Mouse (Mus musculus) gastrocnemius, adult 2 months (tissue): Measurements from ENCODE around the gene Gpr61. TPM values are rescaled to one million over a fixed set of nuclear protein-coding genes. Genes with fewer than 3 reads are reported as not detected.

Experiments
- DNase-seq: peaks from one replicate; pipeline ENCODE4 v3.0.0; 2022
- H3K27ac ChIP-seq: fragments of 200-600 bp; 2 replicates; pipeline ENCODE4 v1.8.1; 2022; ENCODE audit warnings: mild to moderate bottlenecking
- H3K4me3 ChIP-seq: fragments of 200-600 bp; 2 replicates; pipeline ENCODE4 v1.8.1; 2022; ENCODE audit warnings: mild to moderate bottlenecking, moderate library complexity
- CTCF ChIP-seq: fragments of 200-600 bp; IDR thresholded peaks from 2 replicates; pipeline ENCODE4 v1.8.1; 2022; ENCODE audit warnings: antibody characterized with exemption, mild to moderate bottlenecking, moderate library complexity
- intact Hi-C: fragments of 180-260 bp; cut with DNase I; formaldehyde crosslinking; loops from one replicate; pipeline ENCODE4 v1.15.1; 2025
- total RNA-seq, 2 experiments: library from RNA; stranded (reverse); gene quantifications; 2 replicates each; pipeline ENCODE4 v1.2.3; 2021

The Gpr61 gene
- total RNA-seq, 2 experiments from 2014 or later = not detected

DNA sequence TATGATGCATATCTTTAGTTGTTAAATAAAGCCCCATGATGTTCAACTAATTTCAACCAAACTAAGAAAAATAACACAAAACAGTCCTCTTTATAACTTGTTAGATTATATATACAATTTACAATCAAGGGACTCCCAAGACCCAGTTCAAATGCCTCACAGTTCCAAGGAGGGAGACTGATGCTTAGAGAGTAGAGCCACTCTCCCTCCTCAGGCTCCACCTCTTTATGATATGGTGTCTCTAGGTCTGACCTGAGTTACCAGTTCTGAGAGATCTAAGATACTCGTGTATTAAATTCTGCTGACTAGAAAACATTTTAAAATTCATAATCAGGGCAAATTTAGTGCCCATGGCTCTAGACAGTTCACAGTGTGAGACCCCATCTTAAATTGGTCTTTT lies 15.6 kb downstream of the Gpr61 start:
- no peak for DNase-seq
- Histone ChIP-seq H3K27ac (no peak overlapping the region), H3K4me3 (no peak overlapping the region)
- intact Hi-C loops = no loop called here
- TF ChIP-seq CTCF = no peak

DNA sequence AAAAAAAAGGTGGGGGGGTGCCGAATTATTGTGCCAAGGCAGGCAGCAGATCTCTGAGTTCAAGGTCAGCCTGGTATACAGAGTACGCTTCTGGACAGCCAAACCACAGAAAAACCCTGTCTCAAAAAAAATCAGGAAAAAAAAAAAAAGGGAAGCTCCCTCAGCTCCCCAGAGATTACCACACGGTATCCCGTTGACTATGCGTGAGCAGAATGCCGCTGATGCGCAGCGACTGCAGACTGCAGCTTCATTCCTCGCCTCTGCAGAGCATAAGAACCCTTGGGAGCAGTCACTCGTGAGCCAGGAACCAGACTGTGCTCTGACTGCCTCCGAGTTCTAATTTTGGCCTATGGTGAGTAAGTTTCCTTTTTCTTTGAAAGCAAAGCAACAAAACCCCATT lies 20.0 kb downstream of the Gpr61 start:
- Histone ChIP-seq H3K27ac (peak overlapping the region; percentile 24), H3K4me3 (no peak overlapping the region)
- TF ChIP-seq CTCF = no peak
- intact Hi-C loops = no loop called here
- DNase-seq = no peak

DNA sequence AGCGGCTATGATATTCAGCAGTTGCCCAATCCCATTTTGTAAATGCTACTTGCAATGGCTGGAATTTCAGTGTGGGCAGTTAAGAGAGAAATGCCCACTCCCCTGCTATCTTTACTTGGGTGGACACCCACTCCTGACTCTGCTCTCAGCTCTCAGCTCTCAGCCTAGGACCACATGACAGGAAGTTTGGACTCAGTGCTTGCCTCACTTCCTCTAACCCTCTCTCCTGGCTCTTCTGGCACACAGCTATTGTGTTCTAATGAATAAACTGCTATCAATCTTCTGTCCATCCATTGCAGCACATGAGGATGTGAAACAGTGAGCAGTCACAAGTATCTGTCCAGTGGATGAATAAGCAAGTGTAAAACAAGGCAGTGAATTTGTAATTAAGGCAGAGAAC lies 22.2 kb downstream of the Gpr61 start:
- Histone ChIP-seq H3K4me3 (no peak overlapping the region), H3K27ac (peak overlapping the region; percentile 71)
- DNase-seq = no peak
- no peak for TF ChIP-seq CTCF
- intact Hi-C loops = no loop called here

DNA sequence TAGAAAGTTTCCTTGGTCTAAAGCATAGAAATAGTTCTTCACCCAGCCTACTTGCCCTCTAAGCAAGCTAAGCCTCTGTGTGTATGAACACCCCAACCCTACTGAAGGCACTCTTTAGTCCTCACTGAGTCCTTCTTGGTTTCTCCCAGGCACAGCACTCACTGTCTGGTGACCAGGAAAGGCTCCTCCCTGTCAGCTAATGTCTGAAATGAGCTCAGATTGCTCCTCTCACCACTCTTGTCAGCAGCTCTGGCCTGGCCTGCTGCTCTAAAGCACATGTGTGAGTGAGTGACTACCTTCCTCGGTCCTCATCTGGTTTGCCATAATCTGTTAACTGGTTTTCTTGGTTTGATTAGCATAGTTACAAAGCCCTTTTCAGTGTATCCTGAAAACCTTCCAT lies 22.9 kb downstream of the Gpr61 start:
- no peak for DNase-seq
- no peak for TF ChIP-seq CTCF
- peak overlapping the region; percentile 71 for H3K27ac ChIP-seq

DNA sequence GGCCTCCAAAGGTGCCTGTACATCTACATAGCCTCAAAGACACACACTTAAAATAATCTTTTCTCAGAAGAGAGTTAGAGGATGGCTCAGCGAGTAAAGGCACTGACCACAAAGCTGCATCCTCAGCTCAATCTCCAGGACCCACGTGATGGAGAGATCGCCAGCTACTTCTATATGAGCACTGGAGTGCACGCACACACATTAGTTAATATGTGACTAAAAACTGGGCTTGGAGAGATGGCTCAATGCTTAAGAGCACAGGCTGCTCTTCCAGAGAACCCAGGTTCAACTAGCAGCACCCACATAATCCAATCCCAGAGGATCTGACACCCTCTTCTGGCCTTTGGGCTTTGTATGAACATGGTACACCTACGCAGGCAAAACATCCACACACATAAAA lies 23.5 kb downstream of the Gpr61 start:
- intact Hi-C loops = no loop called here
- DNase-seq = no peak
- Histone ChIP-seq H3K4me3 (no peak overlapping the region), H3K27ac (peak overlapping the region; percentile 71; the same call in 1 of the 2 replicates)
- no peak for TF ChIP-seq CTCF

More for the DNA sequence above, 22.9 kb downstream of the Gpr61 start:
- no peak overlapping the region for H3K4me3 ChIP-seq
- intact Hi-C loops = no loop called here

DNA sequence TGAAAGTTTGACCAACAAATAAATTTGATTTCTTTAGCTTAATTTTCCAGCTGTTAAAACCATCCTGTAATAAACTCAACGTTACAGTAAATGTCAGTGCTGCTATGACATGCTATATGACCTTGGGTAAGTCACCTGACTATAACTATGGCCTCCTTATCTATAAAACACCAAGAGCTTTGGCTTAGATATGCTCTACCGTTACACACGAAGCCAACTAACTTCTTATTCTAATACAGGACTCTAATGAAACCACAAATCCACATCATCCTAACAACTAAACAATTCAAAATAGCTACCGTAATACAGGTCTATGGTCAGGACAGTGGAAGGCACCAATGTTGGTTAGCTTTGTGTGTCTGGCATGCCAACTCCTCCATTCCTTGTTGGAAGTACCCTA lies 24.9 kb downstream of the Gpr61 start:
- H3K27ac ChIP-seq = no peak overlapping the region
- no peak for DNase-seq
- intact Hi-C loops = no loop called here
- no peak overlapping the region for H3K4me3 ChIP-seq
- TF ChIP-seq CTCF = no peak

DNA sequence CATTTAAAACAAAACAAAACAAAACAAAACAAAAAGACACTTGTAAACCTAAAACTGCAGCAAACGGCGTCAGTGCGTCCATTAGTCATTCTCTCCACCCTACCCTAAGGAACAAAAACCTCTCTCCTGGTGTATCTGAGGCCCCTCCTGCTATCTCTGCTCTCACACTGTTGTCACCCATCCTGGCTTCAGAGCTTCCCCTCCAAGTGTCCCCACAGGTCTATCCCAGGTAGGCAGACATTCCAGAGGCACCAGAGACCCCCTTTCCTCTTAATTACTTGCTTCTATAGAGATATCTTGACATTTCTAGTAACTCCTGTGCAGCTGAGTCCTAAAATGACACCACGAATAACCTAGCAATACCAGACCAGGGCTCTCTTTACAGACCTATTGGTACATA lies 25.3 kb downstream of the Gpr61 start:
- no peak overlapping the region for H3K27ac ChIP-seq
- no peak overlapping the region for H3K4me3 ChIP-seq
- DNase-seq = no peak

DNA sequence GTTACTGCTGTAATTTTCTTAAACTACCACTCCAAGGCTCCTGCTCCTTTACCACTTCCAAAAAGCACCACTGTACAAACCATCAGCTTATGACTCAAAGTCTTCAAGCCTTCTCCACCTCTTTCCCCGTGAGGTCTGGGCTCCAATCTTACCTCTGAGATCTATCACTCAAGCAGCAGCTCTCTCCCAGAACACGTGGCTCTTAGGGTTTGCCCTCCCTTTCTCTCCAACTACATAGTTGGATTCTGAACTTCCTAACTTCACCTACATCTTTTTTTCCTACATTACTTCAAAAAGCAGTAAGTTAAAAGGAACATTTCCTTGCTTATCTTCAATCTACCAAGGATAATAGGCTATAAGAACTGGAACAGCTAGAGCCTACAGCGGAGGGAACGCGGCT lies 26.2 kb downstream of the Gpr61 start:
- intact Hi-C loops = no loop called here
- TF ChIP-seq CTCF = no peak
- H3K27ac ChIP-seq = no peak overlapping the region
- H3K4me3 ChIP-seq = no peak overlapping the region
- no peak for DNase-seq

More for the DNA sequence above, 25.3 kb downstream of the Gpr61 start:
- TF ChIP-seq CTCF = no peak
- intact Hi-C loops = no loop called here

DNA sequence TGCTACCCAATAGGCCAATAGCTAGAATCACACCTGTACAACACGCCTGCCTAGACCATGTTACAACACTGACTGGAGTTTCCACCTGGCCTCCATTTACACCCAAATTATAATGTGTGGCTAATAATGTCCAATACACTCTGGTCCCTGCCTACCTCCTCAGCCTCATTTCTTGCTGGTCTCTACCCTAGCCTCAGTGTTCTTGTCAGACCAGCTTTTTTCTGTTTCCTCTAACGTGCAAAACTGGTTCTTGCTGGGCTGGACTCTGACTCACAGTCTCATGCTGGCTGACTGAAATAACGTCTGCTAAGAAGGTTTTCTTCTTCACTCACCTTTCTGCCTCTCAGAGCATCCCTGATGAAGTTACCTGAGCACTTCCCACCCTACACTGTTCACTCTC lies 28.4 kb downstream of the Gpr61 start:
- H3K27ac ChIP-seq = no peak overlapping the region
- DNase-seq = no peak
- no peak overlapping the region for H3K4me3 ChIP-seq
- no peak for TF ChIP-seq CTCF
- intact Hi-C loops = no loop called here

DNA sequence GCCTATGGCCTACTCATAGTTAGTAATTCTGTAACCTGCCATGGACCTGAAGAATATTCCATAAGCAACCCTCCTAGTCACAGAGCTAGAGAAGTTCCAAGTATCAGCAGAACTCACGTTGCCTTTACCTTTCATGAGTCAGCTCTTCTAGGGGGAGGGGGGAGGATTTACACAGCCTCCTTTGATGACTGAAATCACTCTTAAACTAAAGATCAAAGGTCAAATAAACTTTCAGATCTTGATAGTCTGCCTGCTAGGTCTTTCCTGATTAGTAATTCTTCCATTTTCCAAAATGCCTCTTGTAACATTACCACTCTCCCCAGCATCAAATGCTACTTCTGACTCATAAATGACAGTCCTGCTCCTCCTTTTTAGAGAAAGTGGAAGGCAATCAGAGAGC lies 30.6 kb downstream of the Gpr61 start:
- DNase-seq = no peak
- H3K4me3 ChIP-seq = no peak overlapping the region
- H3K27ac ChIP-seq = peak overlapping the region; percentile 81
- TF ChIP-seq CTCF = no peak
- intact Hi-C loops = no loop called here

DNA sequence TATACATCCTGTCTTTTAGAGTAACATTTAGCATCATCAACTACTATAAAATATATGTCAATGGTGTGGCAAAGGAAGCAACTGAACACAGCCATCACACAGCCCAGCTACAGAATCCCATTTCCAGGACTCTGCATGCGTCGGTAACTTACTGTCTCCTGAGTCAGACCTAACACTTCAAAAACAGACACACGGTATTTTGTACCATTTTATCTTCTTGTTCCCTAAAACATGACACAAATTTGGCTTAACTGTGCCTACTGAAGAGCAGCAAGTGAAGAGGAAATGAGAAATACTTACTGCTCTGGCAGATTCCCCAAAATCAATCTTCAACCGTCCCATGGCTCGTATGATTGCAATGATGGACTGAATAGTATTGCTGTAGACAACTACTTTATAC lies 31.4 kb downstream of the Gpr61 start:
- DNase-seq = no peak
- intact Hi-C loops = no loop called here
- no peak overlapping the region for H3K4me3 ChIP-seq
- H3K27ac ChIP-seq = peak overlapping the region; percentile 81
- TF ChIP-seq CTCF = no peak

DNA sequence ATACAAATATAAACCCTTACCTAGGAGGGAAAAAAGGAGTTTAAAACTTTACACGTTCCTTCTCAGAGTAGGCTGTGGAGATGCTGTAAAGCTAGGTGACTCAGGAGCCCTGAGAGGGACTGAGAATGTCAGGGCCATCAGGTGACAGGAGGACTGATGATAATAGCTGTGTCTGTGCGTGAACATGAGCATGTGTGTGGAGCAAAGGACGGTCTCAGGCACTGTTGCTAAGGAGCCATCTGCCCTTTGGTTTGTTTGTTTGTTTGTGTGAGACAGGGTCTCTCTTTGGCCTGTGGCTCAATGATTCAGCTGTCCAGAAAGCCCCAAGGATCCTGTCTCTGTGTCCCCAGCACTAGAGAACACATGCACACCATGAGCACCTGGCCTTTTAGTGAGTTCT lies 33.6 kb downstream of the Gpr61 start:
- Histone ChIP-seq H3K27ac (no peak overlapping the region), H3K4me3 (no peak overlapping the region)
- no peak for DNase-seq
- intact Hi-C loops = no loop called here
- TF ChIP-seq CTCF = no peak

DNA sequence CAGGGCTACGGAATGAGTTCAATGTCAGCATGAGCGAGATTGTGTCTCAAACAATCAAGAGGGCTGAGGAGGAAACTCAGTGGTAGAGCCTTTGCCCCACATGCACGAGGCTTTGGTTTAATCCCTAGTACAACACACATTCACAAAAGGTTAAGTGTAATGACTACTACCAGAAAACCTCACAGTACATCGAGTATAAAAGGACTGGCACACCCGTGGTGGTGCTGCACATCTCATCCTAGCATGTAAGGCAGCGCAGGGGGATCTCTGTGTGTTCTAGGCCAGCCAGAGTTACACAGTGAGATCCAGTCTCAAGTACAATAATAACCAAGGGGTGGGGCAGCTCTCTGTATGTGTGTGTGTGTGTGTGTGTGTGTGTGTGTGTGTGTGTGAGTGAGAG lies 37.2 kb downstream of the Gpr61 start:
- intact Hi-C loops = no loop called here
- DNase-seq = no peak
- Histone ChIP-seq H3K27ac (no peak overlapping the region), H3K4me3 (no peak overlapping the region)
- TF ChIP-seq CTCF = no peak

DNA sequence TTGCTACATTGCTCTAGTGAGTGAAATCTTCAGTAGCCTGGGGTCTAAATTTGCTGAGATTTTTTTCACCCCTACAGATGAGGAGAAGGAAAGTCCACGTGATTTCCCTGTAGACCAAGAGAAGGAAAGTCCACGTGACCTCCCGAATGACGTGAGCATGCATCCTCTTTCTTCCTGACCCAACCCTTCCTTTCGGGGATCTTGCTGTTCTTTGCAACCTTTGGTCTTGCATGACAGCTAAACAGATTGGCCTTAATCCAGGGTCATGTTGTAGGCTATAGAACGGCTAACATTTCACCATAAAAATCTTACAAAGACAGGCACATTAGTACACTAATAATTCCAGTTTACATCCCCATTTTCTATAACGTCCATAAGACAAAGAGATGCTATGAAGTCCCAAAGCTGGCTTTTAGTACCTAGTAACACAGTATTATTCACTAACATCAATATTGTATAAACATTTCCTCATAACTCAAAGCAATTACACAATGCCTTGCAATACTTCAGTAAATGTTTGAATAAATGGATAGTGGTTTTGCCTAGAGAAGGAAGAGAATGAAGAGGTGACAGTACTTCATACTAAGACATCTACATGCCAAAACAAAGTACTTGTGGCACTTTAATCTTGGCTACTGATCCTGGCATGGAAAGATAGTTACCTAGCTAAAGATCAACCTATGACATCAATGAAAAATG lies 40.9 kb downstream of the Gpr61 start:
- H3K4me3 ChIP-seq = no peak overlapping the region
- intact Hi-C loops = no loop called here

More for the DNA sequence above, 40.9 kb downstream of the Gpr61 start:
- no peak for TF ChIP-seq CTCF
- no peak for DNase-seq
- H3K27ac ChIP-seq = no peak overlapping the region
